Mouse (Mus musculus): Measurements from ENCODE around the gene Gm20812. TPM values are rescaled to one million over a fixed set of nuclear protein-coding genes. Genes with fewer than 3 reads are reported as not detected.
"Not testable (repeated sequence)": the region's sequence is repeated elsewhere in the genome, so short reads cannot be mapped to it uniquely, and the experiment has no call there.

The Gm20812 gene
- total RNA-seq (2012; rRNA removed), result not detected in 2 replicates
- not detected in 2 replicates for total RNA-seq (2014; rRNA removed)
- not detected in 2 replicates for polyA plus RNA-seq (2012; ENCODE audit: insufficient read length, low read depth)

DNA sequence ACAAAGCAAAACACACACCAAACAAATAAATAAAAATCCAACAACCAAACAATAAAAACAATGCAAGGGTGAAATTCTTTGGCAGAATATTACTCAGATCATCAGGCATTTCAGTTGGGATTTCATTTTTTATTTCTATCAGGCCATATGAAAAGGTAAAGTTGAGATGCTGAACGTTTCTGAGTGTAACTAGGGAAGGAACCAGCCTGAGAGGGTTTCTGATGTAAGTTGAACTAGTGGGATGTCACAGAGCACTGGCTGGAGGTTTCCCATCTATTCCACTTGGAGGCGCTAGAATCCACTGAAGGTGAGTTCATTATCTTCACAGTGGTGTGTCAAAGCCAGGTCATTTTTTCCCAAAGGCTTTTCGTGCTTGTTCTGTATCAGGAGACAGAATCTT, at the start of gene Gm20812:
TSS of gene Gm20812 (plus strand) at position 301 of the 400 bp plus-strand sequence.
- H3K9ac ChIP-seq (ENCODE audit: insufficient read depth, low read depth); H3K4me2 ChIP-seq (ENCODE audit: insufficient read depth, low read depth, poor library complexity, severe bottlenecking); H3K4me3 ChIP-seq (replicated peaks in 1 of 3; ENCODE audit: low read depth in 2 of 3, low read length in 2 of 3, poor library complexity in 1 of 3); dilution Hi-C loops (cut with MboI; ENCODE audit: extremely low pct_ligation_motif_present, extremely low pct_unique_long_range_greater_than_20kb, low sequenced_read_pairs); H3K27ac ChIP-seq (ENCODE audit: insufficient read depth, low read depth); H3K27me3 ChIP-seq (replicated peaks); H3K4me1 ChIP-seq (ENCODE audit: control insufficient read depth in 1 of 2, insufficient read depth in 2 of 2); in situ Hi-C loops (cut with MboI; ENCODE audit: low pct_ligation_motif_present, low pct_unique_long_range_greater_than_20kb, low sequenced_read_pairs); H3K9me3 ChIP-seq (replicated peaks; ENCODE audit: low read length); H3K36me3 ChIP-seq (replicated peaks in 1 of 2; ENCODE audit: control insufficient read depth in 1 of 2, insufficient read depth in 1 of 2, low read length in 1 of 2); H3K79me2 ChIP-seq (replicated peaks; ENCODE audit: control insufficient read depth, extremely low read depth, insufficient read depth, poor library complexity, severe bottlenecking); DNase-seq (ENCODE audit: extremely low read depth): not testable (repeated sequence)

Other genes with a start within 250 kb of the Gm20812 start
- not detected in 2 replicates for gene Gm29554, start 108.0 kb upstream of the Gm20812 start, total RNA-seq (2012; rRNA removed)
- gene Gm29554, start 108.0 kb upstream of the Gm20812 start, total RNA-seq (2014; rRNA removed), result not detected in 2 replicates
- gene Gm29554, start 108.0 kb upstream of the Gm20812 start, polyA plus RNA-seq (2012; ENCODE audit: insufficient read length, low read depth), result not detected in 2 replicates